Mouse (Mus musculus) left cerebral cortex, postnatal 14 days (tissue): ENCODE data around the gene Mrpl21. TPM values are rescaled to one million over a fixed set of nuclear protein-coding genes. Genes with fewer than 3 reads are reported as not detected.
A peak's percentile ranks its signal among the peaks of the same experiment; 100 is the strongest.

Experiments used
- DNase-seq, 2 experiments: peaks; one replicate each; pipeline ENCODE4 v3.0.0; 2021 to 2022; ENCODE audit warnings: low spot score in 2 of 2, mixed read lengths in 1 of 2
- intact Hi-C: fragments of 180-260 bp; cut with DNase I; formaldehyde crosslinking; loops from one replicate; pipeline ENCODE4 v1.15.1; 2025
- total RNA-seq, 2 experiments: library from RNA; stranded (reverse); gene quantifications; 2 replicates each; pipeline ENCODE4 v1.2.3; 2021

The Mrpl21 gene
- total RNA-seq, 2 experiments from 2014 or later = 56.7 to 60.2 TPM

DNA sequence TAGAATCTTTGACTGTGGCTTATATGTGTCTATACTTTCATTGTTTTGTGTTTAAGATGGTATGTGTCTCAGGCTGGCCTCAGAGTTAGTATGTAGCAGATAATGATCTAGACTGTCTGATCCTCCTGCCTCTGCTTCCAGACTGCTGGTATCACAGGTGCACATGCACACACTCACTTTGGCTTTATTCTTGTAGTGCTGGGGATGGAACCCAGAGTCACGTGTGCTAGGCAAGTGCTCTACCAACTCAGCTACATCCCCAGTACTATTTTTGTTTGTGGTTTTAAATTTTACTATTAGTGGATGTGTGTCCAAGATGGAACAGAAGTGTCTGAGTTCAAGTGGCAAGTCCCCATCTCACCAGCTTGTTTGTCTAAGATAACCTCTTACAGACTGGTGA lies 10.3 kb downstream of the Mrpl21 start:
- DNase-seq = no peak
- intact Hi-C loops = loop anchor here (5.0 kb wide), 1 partner anchor 69 kb away; no protein-coding TSS in a partner anchor

DNA sequence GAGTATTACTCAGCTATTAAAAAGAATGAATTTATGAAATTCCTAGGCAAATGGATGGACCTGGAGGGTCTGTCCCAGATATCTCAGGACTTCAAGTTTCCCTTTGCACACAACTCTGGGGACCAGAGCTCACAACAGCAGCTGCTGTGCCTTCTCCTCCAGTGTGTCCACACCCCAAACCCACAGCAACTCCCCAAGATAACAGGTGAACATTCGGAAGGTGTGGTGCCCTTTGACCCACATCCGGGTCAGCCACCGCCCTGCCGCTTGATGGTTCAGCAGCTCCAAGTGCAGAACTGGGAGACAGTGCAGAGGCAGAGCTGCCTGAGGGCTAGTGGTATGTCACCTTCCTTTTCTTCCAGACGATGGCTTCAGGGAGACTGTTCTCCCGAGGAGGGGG lies 12.5 kb downstream of the Mrpl21 start:
- intact Hi-C loops = no loop called here
- no peak for DNase-seq

DNA sequence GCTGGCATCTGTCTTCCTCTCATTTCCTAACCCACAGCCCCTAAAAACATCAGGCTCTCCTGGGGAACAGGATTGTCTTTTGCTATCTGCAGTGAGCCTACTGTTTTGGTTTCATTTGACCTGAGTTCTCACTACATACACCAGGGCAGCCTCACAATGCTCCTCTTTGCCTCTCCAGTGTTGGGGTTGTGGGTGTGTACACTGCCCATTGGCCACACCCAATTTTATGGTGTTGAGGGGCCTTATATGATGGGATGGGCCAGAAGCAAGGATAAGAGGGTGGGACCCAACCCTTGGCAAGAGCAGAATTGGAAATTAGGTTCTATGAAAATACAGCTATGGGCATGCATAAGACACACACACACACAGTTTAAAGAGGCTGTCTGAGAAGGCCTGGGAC lies 14.3 kb downstream of the Mrpl21 start:
- intact Hi-C loops = no loop called here
- no peak for DNase-seq

DNA sequence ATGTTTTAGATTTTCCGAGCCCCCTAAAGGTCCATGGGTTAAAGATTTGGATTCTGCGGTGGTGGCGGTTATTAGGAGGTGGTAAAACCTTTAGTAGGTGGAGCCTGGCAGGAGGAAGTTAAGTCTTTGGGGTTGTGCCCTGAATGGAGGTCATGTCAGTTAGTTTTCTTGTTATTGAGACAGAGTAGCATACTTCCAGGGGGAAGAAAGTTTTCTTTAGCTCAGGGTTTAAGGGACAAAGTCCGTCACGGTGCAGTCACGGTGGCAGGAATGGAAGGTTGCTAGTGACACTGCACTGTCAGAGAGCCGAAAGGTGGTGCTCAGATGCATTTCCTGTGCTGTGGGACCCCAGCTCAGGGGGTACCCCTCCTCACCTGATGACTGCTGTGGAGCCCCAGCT lies 15.1 kb downstream of the Mrpl21 start:
- intact Hi-C loops = no loop called here

DNA sequence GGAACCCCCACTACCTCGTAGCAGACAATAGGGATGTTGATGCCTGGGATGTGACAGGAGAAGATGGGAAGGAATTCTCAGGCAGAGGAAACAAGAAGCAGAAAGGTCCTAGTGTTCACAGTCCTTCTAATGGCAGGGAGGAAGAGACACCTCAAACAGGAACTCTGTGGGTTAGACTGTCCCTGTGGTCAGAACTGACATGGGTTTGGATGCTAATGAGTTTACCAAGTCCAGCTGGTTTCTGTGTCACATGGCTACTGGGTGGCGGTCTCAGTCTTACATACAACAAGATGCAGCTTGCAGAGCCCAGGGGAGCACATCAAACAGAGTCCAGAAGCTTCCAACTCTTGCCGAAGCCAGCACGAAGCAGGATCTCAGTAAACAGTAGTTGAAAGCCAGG lies 21.3 kb downstream of the Mrpl21 start:
- intact Hi-C loops = no loop called here
- no peak for DNase-seq

More for the DNA sequence above, 15.1 kb downstream of the Mrpl21 start:
- no peak for DNase-seq

DNA sequence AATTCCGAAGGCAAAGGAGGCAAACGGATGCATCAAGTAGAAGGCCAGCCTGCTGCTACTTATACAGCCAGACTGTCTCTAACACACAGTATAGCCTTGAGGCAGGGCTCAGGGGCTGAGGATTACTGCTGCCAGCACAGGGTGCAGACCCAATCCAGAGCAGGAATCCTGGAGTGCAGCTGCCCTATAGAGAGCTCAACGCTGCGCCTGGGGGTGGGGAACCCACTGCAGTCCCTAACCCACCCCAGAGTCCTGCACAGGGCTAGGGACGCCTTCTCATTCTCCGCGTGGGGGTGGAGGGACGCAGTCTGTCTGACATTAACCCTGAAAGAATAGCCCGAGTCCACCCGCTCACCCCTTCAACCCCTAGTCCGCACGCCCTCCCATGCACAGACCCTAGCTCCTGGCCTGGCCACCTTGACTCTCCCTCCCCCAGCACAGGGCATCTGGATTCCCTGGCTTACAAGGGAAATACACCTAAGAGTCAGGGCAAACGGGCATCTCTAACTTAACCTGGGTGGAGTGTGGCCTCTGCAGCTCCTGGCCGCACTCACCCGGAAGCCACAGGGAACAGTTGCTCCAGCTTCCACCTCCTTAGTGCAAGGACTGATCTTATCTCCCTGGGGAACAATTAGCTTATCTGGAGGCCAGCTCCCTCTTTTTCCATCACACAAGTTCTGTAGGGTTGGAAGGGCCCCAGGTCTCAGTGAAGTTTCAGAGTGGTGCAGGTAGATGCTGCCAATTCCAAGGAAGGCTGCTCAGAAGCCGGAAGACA lies 24.7 kb downstream of the Mrpl21 start:
- DNase-seq = no peak
- intact Hi-C loops = no loop called here

DNA sequence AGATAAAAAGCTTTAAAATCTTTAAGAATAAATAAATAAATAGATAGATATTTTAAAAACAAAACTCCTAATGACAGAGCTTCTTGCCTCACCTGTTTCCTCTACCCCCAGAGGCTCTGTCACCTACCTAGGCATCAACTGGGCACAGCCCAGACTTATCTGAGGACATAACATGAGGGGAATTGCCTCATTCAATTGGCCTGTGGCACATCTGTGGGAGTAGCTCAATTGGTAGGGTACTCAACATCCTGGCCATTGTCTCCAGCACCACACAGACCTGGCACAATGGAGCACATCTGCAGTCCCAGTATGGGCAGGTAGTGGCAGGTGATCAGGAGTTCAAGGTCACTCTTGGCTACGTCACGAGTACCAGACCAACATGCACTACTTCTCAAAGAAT lies 36.6 kb downstream of the Mrpl21 start:
- no peak for DNase-seq
- intact Hi-C loops = no loop called here

DNA sequence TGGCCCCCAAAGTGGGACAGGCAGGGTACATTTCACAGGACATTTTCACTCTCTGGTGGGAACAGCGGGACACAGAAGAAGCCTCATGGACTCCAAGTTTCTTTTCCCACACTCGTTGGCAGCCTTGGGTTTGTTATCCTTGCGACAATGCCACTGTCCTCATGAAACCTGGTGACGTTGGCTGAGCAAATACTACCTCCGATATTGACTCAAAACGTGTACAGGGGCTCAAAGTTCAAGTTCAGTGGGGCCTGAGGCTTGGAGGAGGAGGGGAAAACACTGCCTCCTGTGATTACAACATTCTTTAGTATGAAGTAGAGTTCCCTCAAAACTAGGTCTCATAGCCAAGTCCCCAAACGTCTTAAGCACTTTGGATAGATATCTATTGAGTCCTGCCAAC lies 37.4 kb downstream of the Mrpl21 start:
- intact Hi-C loops = no loop called here
- DNase-seq = no peak

DNA sequence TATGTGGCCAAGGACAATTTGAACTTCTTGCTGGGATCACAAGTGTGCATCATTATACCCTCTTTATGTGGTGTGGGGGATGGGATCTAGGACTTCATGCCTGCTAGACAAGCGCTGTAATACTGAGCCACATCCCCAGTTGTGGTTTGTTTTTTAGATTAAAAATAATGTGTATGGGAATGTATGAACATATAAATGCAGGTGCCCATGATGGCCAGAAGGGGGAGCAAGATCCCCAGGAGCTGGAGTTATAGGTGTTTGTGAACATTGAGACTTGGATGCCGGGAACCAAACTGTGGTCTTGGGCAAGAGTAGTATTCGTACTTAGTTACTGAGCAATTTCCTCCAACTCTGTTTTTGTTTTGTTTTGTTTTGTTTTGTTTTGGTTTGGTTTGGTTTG lies 38.1 kb downstream of the Mrpl21 start:
- no peak for DNase-seq
- intact Hi-C loops = no loop called here

DNA sequence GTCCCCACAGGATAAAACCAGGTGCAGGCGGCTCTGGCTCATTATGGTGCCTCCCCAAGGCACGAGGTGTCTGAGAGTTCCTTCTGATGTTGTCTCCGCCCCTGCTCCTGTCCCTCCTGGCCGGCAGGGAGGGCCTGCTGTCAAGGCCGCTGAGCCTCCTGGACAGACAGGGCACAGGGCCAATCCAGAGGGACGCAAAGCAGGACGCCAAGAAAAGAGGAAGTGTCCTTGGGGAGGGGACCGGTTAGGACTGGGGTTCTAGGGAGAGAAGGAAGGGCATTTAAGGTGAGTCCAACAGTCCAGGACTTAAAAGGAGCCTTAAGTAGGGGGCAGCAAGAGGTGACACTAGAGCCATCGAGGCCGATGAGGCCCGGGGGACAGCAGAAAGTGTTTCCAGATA lies 38.9 kb downstream of the Mrpl21 start:
- intact Hi-C loops = no loop called here
- peak in 1 of 2 experiments; percentile 31 for DNase-seq

DNA sequence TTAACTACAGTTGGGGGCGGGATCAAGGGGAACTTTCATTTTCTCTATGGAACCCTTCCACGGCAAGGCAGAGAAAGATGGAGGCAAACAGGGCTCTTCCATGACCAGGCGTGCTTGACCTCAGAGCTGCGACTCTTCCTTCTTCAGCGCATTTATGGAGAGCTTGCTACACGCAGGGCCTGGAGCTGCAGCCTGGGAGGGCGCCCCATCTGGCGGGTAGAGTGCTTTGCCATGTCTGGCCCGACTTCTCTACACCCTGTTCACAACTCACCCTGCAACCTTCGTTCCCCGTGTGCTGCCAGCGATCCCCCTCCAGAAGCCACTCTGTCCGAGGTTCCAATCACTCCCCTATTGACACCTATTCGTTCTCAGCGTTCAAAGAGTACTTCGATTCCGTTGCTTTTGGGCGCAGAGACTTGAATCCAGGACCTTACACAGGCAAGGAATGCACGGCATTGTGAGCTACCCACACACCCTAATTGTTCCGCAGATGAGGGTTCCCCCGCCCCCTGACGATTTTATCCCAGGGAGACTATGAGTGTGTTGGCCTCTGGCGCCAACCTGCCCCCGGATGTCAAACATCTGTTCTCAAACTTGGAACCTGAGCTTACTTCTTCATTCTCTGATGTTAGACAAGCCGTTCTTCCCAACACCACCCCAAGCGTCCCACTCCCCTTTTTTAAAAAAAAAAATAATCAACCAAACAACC lies 39.7 kb downstream of the Mrpl21 start, which contains the start of gene Cpt1a:
TSS of gene Cpt1a (plus strand) at position 74 of the 709 bp plus-strand sequence.
- DNase-seq = no peak
- intact Hi-C loops = no loop called here

DNA sequence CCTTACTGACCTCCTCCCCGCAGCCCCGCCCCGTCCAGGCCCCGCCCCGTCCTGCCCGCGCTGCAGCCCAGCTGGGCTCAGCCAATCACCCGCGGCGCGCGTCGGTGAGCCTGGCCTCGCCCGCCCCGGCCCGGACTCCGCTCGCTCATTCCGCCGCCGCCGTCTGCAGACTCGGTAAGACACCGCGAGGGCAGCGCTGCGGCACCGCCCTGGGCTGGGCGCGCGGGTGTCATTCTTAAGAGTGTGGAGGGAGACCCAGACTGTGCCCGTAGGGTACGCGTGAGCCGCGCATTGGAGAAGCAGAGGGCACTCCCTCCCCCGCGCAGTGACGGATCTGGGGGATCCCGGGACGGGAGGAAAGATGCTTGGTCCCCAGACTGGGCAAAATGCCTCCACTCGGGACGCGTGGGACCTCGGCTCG lies 40.5 kb downstream of the Mrpl21 start:
- intact Hi-C loops = no loop called here

DNA sequence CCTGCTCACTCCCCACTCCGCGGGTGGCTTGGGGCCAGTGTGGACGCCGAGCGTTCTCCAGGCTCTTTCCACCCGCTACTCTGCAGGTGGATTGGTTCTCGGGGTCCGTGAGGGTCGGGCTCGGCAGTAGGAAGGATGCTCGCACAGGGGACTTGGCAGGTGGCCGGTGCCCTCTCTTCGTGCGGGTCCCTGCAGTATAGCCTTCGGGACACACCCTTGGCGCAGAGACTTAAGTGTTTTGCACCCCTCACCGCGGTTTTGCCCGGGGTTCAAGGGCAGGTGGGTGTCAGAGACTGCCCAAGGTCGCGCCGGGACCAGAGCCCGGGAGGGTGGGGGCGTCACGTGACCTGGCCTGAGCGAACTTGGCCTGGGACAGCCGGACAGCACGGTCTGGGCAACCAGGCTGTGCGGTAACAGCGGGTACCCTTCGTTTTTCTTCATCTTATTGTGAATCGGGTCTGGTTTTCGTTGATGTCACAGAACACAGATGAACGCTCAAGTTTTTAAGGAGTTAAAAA lies 41.1 kb downstream of the Mrpl21 start:
- intact Hi-C loops = no loop called here
- peak in 1 of 2 experiments; percentile 43 for DNase-seq

More for the DNA sequence above, 40.5 kb downstream of the Mrpl21 start:
- peak in 1 of 2 experiments; percentile 66 for DNase-seq

DNA sequence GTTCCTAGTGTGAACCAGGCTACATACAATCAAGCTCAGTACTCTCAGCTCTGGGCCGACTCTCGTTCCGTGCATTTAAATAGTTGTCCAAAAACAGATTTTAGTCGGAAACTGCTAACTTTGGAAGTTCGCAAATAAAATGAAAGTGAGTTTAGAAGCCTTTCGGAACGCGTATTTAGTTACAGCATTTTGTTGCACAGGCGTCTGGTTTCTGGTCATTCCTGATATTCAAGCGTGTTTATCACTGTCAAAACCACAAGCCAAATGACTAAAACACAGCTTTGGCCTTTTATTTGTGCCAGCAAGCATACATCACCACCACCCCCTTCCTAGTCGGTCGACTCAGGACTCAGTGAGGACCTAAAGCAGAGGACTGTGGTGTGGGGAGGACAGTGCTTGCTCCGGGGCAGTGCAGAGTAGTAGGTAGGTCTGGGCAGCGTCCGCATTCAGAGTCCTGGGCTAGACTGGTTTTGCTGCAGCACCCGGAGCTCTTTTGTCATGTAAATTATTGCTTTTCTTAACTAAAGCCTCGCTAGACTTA lies 41.6 kb downstream of the Mrpl21 start:
- DNase-seq = no peak
- intact Hi-C loops = no loop called here

DNA sequence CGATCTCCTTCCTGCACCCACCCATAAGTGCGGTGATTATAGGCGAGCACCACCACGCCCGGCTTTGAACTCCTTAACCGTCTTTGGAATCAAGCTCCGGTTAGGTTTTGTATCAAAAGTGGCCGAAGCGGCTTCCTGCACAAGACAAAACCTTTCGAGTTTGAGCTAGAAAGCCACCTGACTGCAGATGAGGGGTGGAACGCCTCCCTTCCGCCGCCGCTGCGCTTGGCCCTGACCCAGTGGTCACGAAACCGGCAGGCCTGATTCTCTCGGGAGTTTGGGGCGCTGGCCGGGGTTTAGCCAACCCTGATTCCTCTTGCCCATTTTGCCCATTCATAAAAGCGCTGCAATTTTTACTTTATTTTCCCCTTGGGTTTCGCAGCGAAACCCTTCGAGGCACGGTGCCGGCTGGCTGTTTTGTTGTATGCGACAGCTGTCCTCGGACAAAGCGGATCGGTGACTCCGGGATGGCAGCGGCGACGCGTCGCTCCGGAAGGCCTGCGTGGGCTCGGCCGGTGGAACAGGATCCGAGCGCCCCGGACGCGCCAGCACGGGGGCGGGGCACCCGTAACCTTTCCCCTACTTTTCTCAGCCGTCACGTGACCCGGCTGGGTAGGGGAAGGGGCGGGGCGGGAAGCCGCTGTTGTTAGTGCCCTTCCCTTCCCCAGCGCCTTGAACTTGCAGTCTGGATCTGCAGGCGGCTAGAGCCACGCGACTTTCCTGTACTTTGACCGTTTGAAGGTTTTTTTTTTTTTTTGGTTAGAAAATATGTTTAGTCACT lies 42.4 kb downstream of the Mrpl21 start:
- intact Hi-C loops = no loop called here
- DNase-seq = peak; percentile 72 to 77

DNA sequence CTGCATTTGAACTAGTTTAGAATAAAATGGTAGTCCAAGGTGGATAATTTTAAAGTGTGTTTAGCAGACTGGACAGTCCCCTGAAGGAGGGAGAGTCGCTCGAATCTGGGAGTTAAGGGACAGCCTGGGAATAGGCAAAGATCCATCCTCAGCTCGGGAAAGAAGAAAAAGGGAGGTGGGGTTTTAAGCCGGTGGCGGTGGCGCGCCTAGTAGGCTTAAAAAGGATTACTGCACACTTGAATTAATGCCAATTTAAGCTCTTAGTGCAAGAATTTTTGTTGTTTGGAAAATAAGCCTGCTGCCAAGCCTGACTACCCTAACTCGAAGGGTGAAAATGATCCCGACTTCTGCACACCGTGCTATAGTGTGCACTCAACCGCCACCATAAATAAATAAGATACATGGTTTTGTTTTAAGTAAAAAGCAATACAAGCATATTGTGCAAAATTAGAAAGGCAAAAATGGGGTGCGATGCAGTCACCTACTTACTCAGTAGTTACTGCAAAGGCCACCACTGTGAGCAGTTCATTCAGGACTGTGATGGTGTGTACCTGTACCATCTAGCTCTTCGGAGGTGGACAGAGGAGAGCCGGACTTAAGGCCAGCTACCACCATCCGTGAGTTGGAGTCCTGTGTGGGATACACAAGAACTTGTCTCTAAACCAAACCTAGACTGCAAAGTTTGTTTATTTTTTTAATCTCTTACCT lies 43.2 kb downstream of the Mrpl21 start:
- intact Hi-C loops = no loop called here
- DNase-seq = no peak

DNA sequence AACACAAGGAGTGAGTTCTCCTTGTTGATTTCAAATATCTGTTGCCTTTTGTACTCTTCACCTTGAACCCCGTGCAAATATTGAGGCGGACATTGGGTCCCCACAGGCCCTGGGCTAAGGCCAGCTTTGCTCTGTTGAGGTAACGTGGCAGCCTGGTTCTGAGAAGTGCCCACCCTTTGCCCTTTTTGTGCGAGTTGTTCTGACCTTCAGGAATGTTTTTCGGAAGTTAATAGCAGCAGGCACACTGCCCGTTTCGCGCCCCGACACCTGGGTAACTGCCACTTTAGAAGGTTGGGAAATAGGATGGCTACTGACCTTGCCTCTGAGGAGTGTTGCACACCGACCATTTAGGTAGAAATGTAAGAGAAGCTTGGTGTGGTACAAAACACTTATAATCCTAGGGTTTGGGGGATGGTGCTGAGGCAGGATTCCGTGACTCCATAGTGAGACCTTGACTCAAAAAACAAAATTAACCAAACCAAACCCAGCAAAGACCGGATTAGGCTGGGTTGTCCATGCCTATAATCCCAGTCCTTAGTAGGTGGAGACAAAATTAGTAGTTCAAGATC lies 43.9 kb downstream of the Mrpl21 start:
- DNase-seq = no peak
- intact Hi-C loops = no loop called here

DNA sequence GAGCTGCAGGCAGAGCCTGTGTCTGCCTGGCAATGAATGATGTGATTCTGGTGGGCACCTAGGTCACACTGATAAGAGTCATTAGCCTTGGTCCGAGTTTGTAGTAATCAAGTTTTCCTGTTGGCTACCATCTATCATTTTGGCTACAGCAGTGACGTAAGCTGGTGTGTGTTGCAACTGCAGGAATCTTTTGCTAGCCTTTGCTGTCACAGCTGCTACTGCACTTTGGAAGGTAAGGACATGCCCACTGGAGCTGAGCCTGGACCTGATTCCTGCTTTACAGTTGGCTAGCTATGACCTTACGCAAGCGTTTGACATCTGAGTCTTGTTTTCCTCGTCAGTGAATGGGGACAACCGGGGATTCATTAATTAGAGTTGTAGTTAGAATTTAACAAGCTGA lies 50.5 kb downstream of the Mrpl21 start:
- intact Hi-C loops = no loop called here
- no peak for DNase-seq
